Mouse (Mus musculus) heart, embryonic 14.5 days (tissue): ENCODE data around the gene Usp11. TPM values are rescaled to one million over a fixed set of nuclear protein-coding genes. Genes with fewer than 3 reads are reported as not detected.
A peak's percentile ranks its signal among the peaks of the same experiment; 100 is the strongest.

Experiments
- ATAC-seq: fragments of 200-750 bp; cut with Nextera tagmentation; 2 replicates; pipeline ENCODE4 v1.8.0; 2017; ENCODE audit warnings: low read depth, moderate TSS enrichment; ENCODE audit not compliant: insufficient number of reproducible peaks, insufficient read depth, low FRiP score
- H3K27ac ChIP-seq, 2 experiments: fragments of 200-500 bp in 1 of 2; fragments of 300-500 bp in 1 of 2; sonication (generic) in 1 of 2; replicated peaks in 1 of 2; 2 replicates each; pipeline ENCODE4 v1.5.1; 2012 to 2014; ENCODE audit warnings: low read depth in 2 of 2, low read length in 2 of 2, control low read depth in 1 of 2, mild to moderate bottlenecking in 1 of 2, mixed read lengths in 1 of 2; ENCODE audit not compliant: control insufficient read depth in 1 of 2, insufficient read depth in 1 of 2
- H3K27me3 ChIP-seq: fragments of 300-500 bp; sonication (generic); 2 replicates; pipeline ENCODE4 v1.6.1; 2014; ENCODE audit warnings: mild to moderate bottlenecking, low read length, control low read depth; ENCODE audit not compliant: control insufficient read depth, insufficient read depth
- H3K36me3 ChIP-seq: fragments of 300-500 bp; sonication (generic); 2 replicates; pipeline ENCODE4 v1.6.1; 2014; ENCODE audit warnings: mild to moderate bottlenecking, control low read depth, low read length, mixed read lengths; ENCODE audit not compliant: control insufficient read depth, insufficient read depth
- H3K4me1 ChIP-seq, 2 experiments: fragments of 200-500 bp in 1 of 2; fragments of 300-500 bp in 1 of 2; sonication (generic) in 1 of 2; 2 replicates each; pipeline ENCODE4 v1.6.1; 2012 to 2014; ENCODE audit warnings: low read length in 2 of 2, control low read depth in 1 of 2, mixed read lengths in 1 of 2; ENCODE audit not compliant: control insufficient read depth in 2 of 2, insufficient read depth in 2 of 2
- H3K4me2 ChIP-seq: fragments of 300-500 bp; sonication (generic); 2 replicates; pipeline ENCODE4 v1.6.1; 2014; ENCODE audit warnings: mild to moderate bottlenecking, low read length
- H3K4me3 ChIP-seq, 2 experiments: fragments of 200-500 bp in 1 of 2; fragments of 300-500 bp in 1 of 2; sonication (generic) in 1 of 2; 2 replicates each; pipeline ENCODE4 v1.5.1; 2012 to 2014; ENCODE audit warnings: low read length in 2 of 2, mild to moderate bottlenecking in 2 of 2, control low read depth in 1 of 2, low read depth in 1 of 2, moderate library complexity in 1 of 2; ENCODE audit not compliant: control insufficient read depth in 1 of 2, insufficient read depth in 1 of 2
- H3K9ac ChIP-seq: fragments of 300-500 bp; sonication (generic); 2 replicates; pipeline ENCODE4 v1.6.1; 2014; ENCODE audit warnings: mild to moderate bottlenecking, low read length
- H3K9me3 ChIP-seq: fragments of 300-500 bp; sonication (generic); 2 replicates; pipeline ENCODE4 v1.6.1; 2016; ENCODE audit warnings: low read length, control low read depth; ENCODE audit not compliant: control insufficient read depth
- WGBS: fragments of 180-500 bp; shearing (Covaris S2); extraction: QIAGEN DNeasy Blood & Tissue Kit; methylation state at CpG from one replicate; pipeline ENCODE4 v1.1.7; 2014; 5-methylcytosine and 5-hydroxymethylcytosine counted together
- polyA plus RNA-seq: library from polyadenylated mRNA; unstranded; fragments of >200 nt; fragmentation: Nextera tagmentation; extraction: Ambion mirVana; gene quantifications from 2 replicates; pipeline ENCODE4 v1.2.1, GENCODE M21; 2014

Usp11 gene
- polyA plus RNA-seq, 1 experiment from 2014 or later, result 34.5 TPM

GRCm38 (mm10) chrX:20687519-20688067, 16.1 kb upstream of the Usp11 start, which contains the start of gene Cdk16:
Cdk16 (plus strand) TSS chrX:20687954.
- 14% methylated on average over 16 of the region's 16 CpGs for WGBS

GRCm38 (mm10) chrX:20688068-20688547, 15.6 kb upstream of the Usp11 start:
- WGBS, result 12% methylated on average over 33 of the region's 33 CpGs
- Histone ChIP-seq H3K9me3 (no peaks in the 10 kb centered on the region), H3K4me3 (peak overlapping the region; percentile 65 to 80), H3K4me1 (peaks cover 0 to 11% of the 10 kb centered on the region in 2 experiments; a peak in 2 of 4 replicates), H3K36me3 (peaks cover 22% of the 10 kb centered on the region), H3K4me2 (peak overlapping the region; percentile 76), H3K27ac (peak overlapping the region; percentile 97 to 98), H3K27me3 (no peaks in the 10 kb centered on the region), H3K9ac (peak overlapping the region; percentile 94)
- peak; percentile 89 for ATAC-seq

More at GRCm38 (mm10) chrX:20687519-20688067, 16.1 kb upstream of the Usp11 start, which contains the start of gene Cdk16:
- Histone ChIP-seq H3K4me3 (peak within 1 kb of the TSS; percentile 65 to 80), H3K9me3 (no peaks in the 10 kb centered on the region), H3K4me2 (peak within 1 kb of the TSS; percentile 76), H3K27me3 (no peaks in the 10 kb centered on the region), H3K4me1 (peaks cover 0 to 11% of the 10 kb centered on the region in 2 experiments; a peak in 2 of 4 replicates), H3K9ac (peak within 1 kb of the TSS; percentile 94), H3K27ac (peak within 1 kb of the TSS; percentile 97 to 98), H3K36me3 (peaks cover 22% of the 10 kb centered on the region)
- ATAC-seq, result peak; percentile 90

GRCm38 (mm10) chrX:20688615-20689014, 15.1 kb upstream of the Usp11 start:
- Histone ChIP-seq H3K27me3 (no peaks in the 10 kb centered on the region), H3K9me3 (no peaks in the 10 kb centered on the region), H3K4me2 (peak overlapping the region; percentile 76), H3K36me3 (peaks cover 24% of the 10 kb centered on the region), H3K4me3 (peak overlapping the region; percentile 65 to 80), H3K27ac (peak overlapping the region; percentile 97 to 98), H3K9ac (peak overlapping the region; percentile 94), H3K4me1 (peaks cover 0 to 11% of the 10 kb centered on the region in 2 experiments; a peak in 2 of 4 replicates)
- peak; percentile 56 for ATAC-seq
- 21% methylated on average over 23 of the region's 35 CpGs for WGBS

- no peak overlapping the region for H3K4me3 ChIP-seq
- no peak overlapping the region for H3K27ac ChIP-seq
- no peak overlapping the region for H3K4me2 ChIP-seq
- H3K36me3 ChIP-seq, result peaks cover 50% of the 10 kb centered on the region
- no peak for ATAC-seq
- H3K9ac ChIP-seq, result no peak overlapping the region
- no peaks in the 10 kb centered on the region for H3K9me3 ChIP-seq
- WGBS, result 63% methylated on average over 3 of the region's 3 CpGs
- no peaks in the 10 kb centered on the region for H3K27me3 ChIP-seq
- H3K4me1 ChIP-seq, result peaks cover 0 to 11% of the 10 kb centered on the region in 2 experiments; a peak in 2 of 4 replicates
These were observed 12.1 kb upstream of the Usp11 start for GRCm38 (mm10) chrX:20691566-20691965.

- H3K36me3 ChIP-seq, result peaks cover 58% of the 10 kb centered on the region
- 67% methylated on average over 1 of the region's 1 CpGs for WGBS
These were observed 11.1 kb upstream of the Usp11 start for GRCm38 (mm10) chrX:20692616-20693015.

GRCm38 (mm10) chrX:20695842-20696241, 7.9 kb upstream of the Usp11 start:
- no peak overlapping the region for H3K9ac ChIP-seq
- no peaks in the 10 kb centered on the region for H3K9me3 ChIP-seq
- no peak for ATAC-seq
- no peaks in the 10 kb centered on the region for H3K27me3 ChIP-seq
- no peak overlapping the region for H3K4me2 ChIP-seq
- WGBS, result 68% methylated on average over 4 of the region's 4 CpGs
- no peaks in the 10 kb centered on the region for H3K4me1 ChIP-seq
- H3K36me3 ChIP-seq, result peaks cover 76% of the 10 kb centered on the region
- no peak overlapping the region for H3K4me3 ChIP-seq
- no peak overlapping the region for H3K27ac ChIP-seq

More at GRCm38 (mm10) chrX:20692616-20693015, 11.1 kb upstream of the Usp11 start:
- peaks cover 0 to 7% of the 10 kb centered on the region in 2 experiments; a peak in 2 of 4 replicates for H3K4me1 ChIP-seq
- H3K27ac ChIP-seq, result no peak overlapping the region
- H3K4me2 ChIP-seq, result no peak overlapping the region
- no peaks in the 10 kb centered on the region for H3K9me3 ChIP-seq
- no peaks in the 10 kb centered on the region for H3K27me3 ChIP-seq
- no peak overlapping the region for H3K9ac ChIP-seq
- no peak for ATAC-seq
- H3K4me3 ChIP-seq, result no peak overlapping the region

- Histone ChIP-seq H3K27ac (peak overlapping the region; percentile 95 to 99), H3K36me3 (peaks cover 4% of the 10 kb centered on the region; the same call in 1 of the 2 replicates)
- WGBS, result 16% methylated on average over 32 of the region's 32 CpGs
These were observed 783 bp downstream of the Usp11 start for GRCm38 (mm10) chrX:20704295-20705082.

More at GRCm38 (mm10) chrX:20704295-20705082, 783 bp downstream of the Usp11 start:
- Histone ChIP-seq H3K4me2 (peak overlapping the region; percentile 62), H3K9me3 (no peaks in the 10 kb centered on the region), H3K4me3 (peak overlapping the region; percentile 57 to 90), H3K4me1 (no peaks in the 10 kb centered on the region), H3K27me3 (no peaks in the 10 kb centered on the region), H3K9ac (peak overlapping the region; percentile 82)
- peak; percentile 97 for ATAC-seq
